Mouse (Mus musculus) lung, adult 2 months (tissue): ENCODE data around the gene Abcb1b. TPM values are rescaled to one million over a fixed set of nuclear protein-coding genes. Genes with fewer than 3 reads are reported as not detected.

ENCODE experiments used
- DNase-seq: peaks from one replicate; pipeline ENCODE4 v3.0.0; 2022
- H3K4me1 ChIP-seq: fragments of 200-500 bp; 2 replicates; pipeline ENCODE4 v1.6.1; 2011; ENCODE audit warnings: low read length; ENCODE audit not compliant: control insufficient read depth, insufficient read depth
- H3K4me3 ChIP-seq: fragments of 200-500 bp; replicated peaks from 2 replicates; pipeline ENCODE3; 2011; ENCODE audit warnings: low read depth, mild to moderate bottlenecking, control low read depth, low read length; ENCODE audit errors: extremely low read depth
- CTCF ChIP-seq: fragments of 200-500 bp; IDR thresholded peaks from 2 replicates; pipeline ENCODE4 v1.5.1; 2011; ENCODE audit warnings: mild to moderate bottlenecking, low read length, control low read depth; ENCODE audit not compliant: insufficient read depth
- POLR2A ChIP-seq: fragments of 200-500 bp; IDR thresholded peaks from 2 replicates; pipeline ENCODE4 v1.6.1; 2011; ENCODE audit warnings: low read depth, mild to moderate bottlenecking, control low read depth, low read length, borderline replicate concordance; ENCODE audit errors: extremely low read depth
- WGBS: fragments of 180-500 bp; shearing (Covaris S2); methylation state at CpG from one replicate; pipeline ENCODE4 v1.1.7; 2018; 5-methylcytosine and 5-hydroxymethylcytosine counted together
- polyA plus RNA-seq: library from polyadenylated mRNA; depleted of rRNA; stranded (reverse); fragments of >200 nt; gene quantifications from 2 replicates; pipeline ENCODE4 v1.2.3, GENCODE M21; 2012; rRNA removed

The Abcb1b gene
- 0.92 and 1.5 TPM in 2 replicates for polyA plus RNA-seq

- TF ChIP-seq CTCF, result no peak
- TF ChIP-seq POLR2A, result 0 out of 2 replicates have a peak, but pooled peaks have one; percentile 26
- peak within 1 kb of the TSS; percentile 52 for H3K4me3 ChIP-seq
- H3K4me1 ChIP-seq, result no peaks in the 10 kb centered on the region
- WGBS, result 1% methylated on average over 48 of the region's 48 CpGs
- DNase-seq, result peak; percentile 14
Measured at GRCm38 (mm10) chr5:8797987-8798751, at the start of gene Abcb1b. Abcb1b (plus strand) TSS chr5:8798147.

GRCm38 (mm10) chr5:8772866-8773265 lies 25.1 kb upstream of the Abcb1b start:
- TF ChIP-seq CTCF (no peak), POLR2A (no peak)
- Histone ChIP-seq H3K4me3 (no peak overlapping the region), H3K4me1 (no peaks in the 10 kb centered on the region)
- DNase-seq, result no peak
- 65% methylated on average over 3 of the region's 3 CpGs for WGBS

- H3K4me1 ChIP-seq, result no peaks in the 10 kb centered on the region
- TF ChIP-seq CTCF, result no peak
- no peak for TF ChIP-seq POLR2A
- WGBS, result 71% methylated on average over 2 of the region's 2 CpGs
- no peak overlapping the region for H3K4me3 ChIP-seq
- no peak for DNase-seq
Measured at GRCm38 (mm10) chr5:8778311-8778710, 19.6 kb upstream of the Abcb1b start.

GRCm38 (mm10) chr5:8778751-8779150 lies 19.2 kb upstream of the Abcb1b start:
- no peak for DNase-seq
- TF ChIP-seq CTCF, result no peak
- TF ChIP-seq POLR2A, result no peak
- WGBS, result 74% methylated on average over 2 of the region's 2 CpGs
- Histone ChIP-seq H3K4me3 (no peak overlapping the region), H3K4me1 (no peaks in the 10 kb centered on the region)

GRCm38 (mm10) chr5:8792281-8792680 lies 5.7 kb upstream of the Abcb1b start:
- Histone ChIP-seq H3K4me1 (no peaks in the 10 kb centered on the region), H3K4me3 (no peak overlapping the region)
- TF ChIP-seq POLR2A (no peak), CTCF (no peak)
- DNase-seq, result no peak
- 46% methylated on average over 4 of the region's 4 CpGs for WGBS

- no peak for DNase-seq
- WGBS, result 28% methylated on average over 10 of the region's 10 CpGs
- TF ChIP-seq POLR2A (no peak), CTCF (no peak)
- H3K4me1 ChIP-seq, result no peaks in the 10 kb centered on the region
- H3K4me3 ChIP-seq, result peak overlapping the region; percentile 52
Measured at GRCm38 (mm10) chr5:8798752-8799115, 787 bp downstream of the Abcb1b start.

- no peak overlapping the region for H3K4me3 ChIP-seq
- H3K4me1 ChIP-seq, result no peaks in the 10 kb centered on the region
- 78% methylated on average over 5 of the region's 5 CpGs for WGBS
- TF ChIP-seq POLR2A (no peak), CTCF (no peak)
- no peak for DNase-seq
Measured at GRCm38 (mm10) chr5:8805742-8806141, 7.8 kb downstream of the Abcb1b start.

GRCm38 (mm10) chr5:8807137-8808004 lies 9.4 kb downstream of the Abcb1b start:
- WGBS, result 69% methylated on average over 9 of the region's 9 CpGs
- no peak for DNase-seq
- no peaks in the 10 kb centered on the region for H3K4me1 ChIP-seq
- H3K4me3 ChIP-seq, result no peak overlapping the region
- TF ChIP-seq CTCF (no peak), POLR2A (no peak)

- no peak for TF ChIP-seq POLR2A
- TF ChIP-seq CTCF, result no peak
- no peaks in the 10 kb centered on the region for H3K4me1 ChIP-seq
- 81% methylated on average over 1 of the region's 1 CpGs for WGBS
- no peak for DNase-seq
- no peak overlapping the region for H3K4me3 ChIP-seq
Measured at GRCm38 (mm10) chr5:8813872-8814271, 15.9 kb downstream of the Abcb1b start.
